24 mouse cellular contexts compared by ENCODE assay signal in the genomic region with DNA sequence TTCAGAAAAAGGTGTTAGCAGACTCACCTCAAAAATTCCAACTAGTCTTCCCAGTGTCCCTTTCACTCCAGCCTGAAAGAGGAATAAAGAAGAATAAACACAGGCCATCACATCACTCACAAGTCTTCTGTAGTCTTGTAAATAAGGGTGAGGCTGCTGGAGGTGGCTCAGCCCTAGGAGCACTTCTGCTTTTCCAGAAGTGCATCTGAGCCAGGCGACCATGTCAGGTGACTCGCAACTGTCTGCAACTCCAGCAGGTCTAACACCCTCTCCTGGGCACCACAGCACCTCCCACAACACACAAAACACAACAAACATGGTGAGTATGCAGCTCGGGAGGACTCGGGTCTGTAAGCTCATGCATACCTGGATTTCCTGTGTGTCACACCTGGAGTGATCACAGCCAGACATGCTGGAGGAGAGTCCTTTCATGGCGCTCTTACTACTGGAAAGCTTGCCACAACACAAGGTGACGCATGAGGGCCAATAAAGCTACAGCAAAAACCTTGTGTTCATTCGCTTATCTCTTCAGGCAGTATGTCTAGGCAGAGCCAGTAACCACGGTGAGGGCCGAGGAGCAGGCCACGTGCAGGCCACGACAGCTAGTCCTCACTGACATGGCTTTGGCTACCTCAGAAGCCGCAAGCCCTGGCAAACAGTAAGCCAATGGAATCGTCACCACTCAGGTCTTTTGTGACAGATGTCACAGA. TPM values are rescaled to one million over a fixed set of nuclear protein-coding genes. Genes with fewer than 3 reads are reported as not detected.
DNase-seq lines count a peak whose midpoint lies in the region; ATAC-seq lines count a peak whose summit lies in the region.
"Had no signal": no experiment of that assay in that cellular context is flagged by ENCODE, and none has a peak within 500 bp of the region (broad histone marks: within the 10 kb centered on the region; RNA-seq: fewer than 3 reads in every experiment).

No protein-coding gene starts in this region.

- H3K27ac ChIP-seq in hindbrain, embryonic 13.5 days, result no peak overlapping the region
- no peak overlapping the region for H3K27ac ChIP-seq in hindbrain, embryonic 14.5 days
- H3K27ac ChIP-seq: embryonic facial prominence, embryonic 10.5 days; forebrain, embryonic 15.5 days had no signal

- no peak for DNase-seq in hindbrain, embryonic 14.5 days (ENCODE audit: low spot score)
- DNase-seq in liver, result peak; percentile 60
- no peak for DNase-seq in thymus, postnatal 25 days
- DNase-seq in kidney, adult 8-10 months, result no peak
- no peak for DNase-seq in heart, postnatal 4 days
- no peak for DNase-seq in left cerebral cortex, postnatal 4 days
- DNase-seq: adrenal gland, adult 2 months; cerebellum, adult 11 months; cerebellum, postnatal 36 days; heart, adult 18-20 months; kidney, adult 2 months; kidney, postnatal 25 days; midbrain, embryonic 14.5 days had no signal

- no peaks in the 10 kb centered on the region for H3K27me3 ChIP-seq in hindbrain, embryonic 13.5 days
- H3K27me3 ChIP-seq in hindbrain, embryonic 14.5 days (ENCODE audit: control insufficient read depth, insufficient read depth, low read length), result no peaks in the 10 kb centered on the region
- H3K27me3 ChIP-seq: forebrain, embryonic 15.5 days had no signal

- ATAC-seq in hindbrain, embryonic 13.5 days (ENCODE audit: low FRiP score), result no peak
- ATAC-seq in hindbrain, embryonic 14.5 days (ENCODE audit: low FRiP score), result no peak
- ATAC-seq in megakaryocyte, adult 5-6 weeks (ENCODE audit: poor library complexity, severe bottlenecking), result peak; percentile 64
- ATAC-seq: forebrain, embryonic 15.5 days had no signal

- H3K4me3 ChIP-seq in hindbrain, embryonic 13.5 days, result no peak overlapping the region
- H3K4me3 ChIP-seq in hindbrain, embryonic 14.5 days (replicated peaks; ENCODE audit: low read length), result no peak overlapping the region
- H3K4me3 ChIP-seq: embryonic facial prominence, embryonic 10.5 days; erythroblast, embryonic 14.5 days; forebrain, embryonic 15.5 days had no signal

- peaks cover 9% of the 10 kb centered on the region; the same call in 1 of the 2 replicates for H3K4me1 ChIP-seq in hindbrain, embryonic 13.5 days (replicated peaks)
- H3K4me1 ChIP-seq in hindbrain, embryonic 14.5 days (replicated peaks; ENCODE audit: control insufficient read depth, insufficient read depth, low read length), result no peaks in the 10 kb centered on the region

- 91% methylated on average over 13 of the region's 13 CpGs for WGBS in hindbrain, embryonic 13.5 days
- 92% methylated on average over 13 of the region's 13 CpGs for WGBS in hindbrain, embryonic 14.5 days

- H3K9ac ChIP-seq in hindbrain, embryonic 13.5 days, result 0 out of 2 replicates have a peak overlapping the region, but pooled peaks have one; percentile 19
- no peak overlapping the region for H3K9ac ChIP-seq in hindbrain, embryonic 14.5 days
- H3K9ac ChIP-seq: forebrain, embryonic 15.5 days had no signal

- intact Hi-C loops in left cerebral cortex, postnatal 4 days (cut with DNase I), result no loop called here

- H3K9me3 ChIP-seq in hindbrain, embryonic 13.5 days, result no peaks in the 10 kb centered on the region
- no peaks in the 10 kb centered on the region for H3K9me3 ChIP-seq in hindbrain, embryonic 14.5 days (ENCODE audit: control insufficient read depth, low read length)
- H3K9me3 ChIP-seq: embryonic facial prominence, embryonic 10.5 days; forebrain, embryonic 15.5 days had no signal

- H3K4me2 ChIP-seq in hindbrain, embryonic 13.5 days, result no peak overlapping the region
- H3K4me2 ChIP-seq in hindbrain, embryonic 14.5 days (replicated peaks), result no peak overlapping the region
- H3K4me2 ChIP-seq: forebrain, embryonic 15.5 days had no signal

- H3K36me3 ChIP-seq in hindbrain, embryonic 13.5 days, result peaks cover 89% of the 10 kb centered on the region
- peaks cover 77% of the 10 kb centered on the region for H3K36me3 ChIP-seq in hindbrain, embryonic 14.5 days (replicated peaks; ENCODE audit: control insufficient read depth, insufficient read depth)

RNA-seq across cellular contexts. Expression of a gene that starts 17.8 kb away (rescaled TPM):
- 43.5 and 44.8 TPM in 2 replicates for polyA plus RNA-seq in hindbrain, embryonic 13.5 days (2015; fragmentation: Nextera tagmentation; extraction: Ambion mirVana)
- polyA plus RNA-seq in hindbrain, embryonic 14.5 days (2014; fragmentation: Nextera tagmentation; extraction: Ambion mirVana), result 68.0 and 76.5 TPM in 2 replicates
- 58.0 and 63.8 TPM in 2 replicates for total RNA-seq in megakaryocyte, adult 5-6 weeks (2015)
- total RNA-seq in megakaryocyte, adult 5-6 weeks (2017), result 55.4 and 62.9 TPM in 2 replicates
- 1 to 10 TPM; 8.7 to 8.8 TPM for total RNA-seq in heart, postnatal 4 days (2021)
- total RNA-seq in left cerebral cortex, postnatal 4 days (2021), result 10 to 100 TPM; 61.2 to 61.6 TPM

RNA-seq across cellular contexts. Expression of a gene that starts 27.0 kb away (rescaled TPM):
- polyA plus RNA-seq in hindbrain, embryonic 13.5 days (2015; fragmentation: Nextera tagmentation; extraction: Ambion mirVana), result 113 and 126 TPM in 2 replicates
- polyA plus RNA-seq in hindbrain, embryonic 14.5 days (2014; fragmentation: Nextera tagmentation; extraction: Ambion mirVana), result 136 and 148 TPM in 2 replicates
- total RNA-seq in megakaryocyte, adult 5-6 weeks (2015), result 159 and 170 TPM in 2 replicates
- 89.8 and 99.6 TPM in 2 replicates for total RNA-seq in megakaryocyte, adult 5-6 weeks (2017)
- 10 to 100 TPM; 54.8 to 59.1 TPM for total RNA-seq in heart, postnatal 4 days (2021)
- 10 to 100 TPM; 43.6 to 45.5 TPM for total RNA-seq in left cerebral cortex, postnatal 4 days (2021)

RNA-seq across cellular contexts. Expression of a gene that starts 40.0 kb away (rescaled TPM):
- 225 and 235 TPM in 2 replicates for polyA plus RNA-seq in hindbrain, embryonic 13.5 days (2015; fragmentation: Nextera tagmentation; extraction: Ambion mirVana)
- polyA plus RNA-seq in hindbrain, embryonic 14.5 days (2014; fragmentation: Nextera tagmentation; extraction: Ambion mirVana), result 107 and 115 TPM in 2 replicates
- total RNA-seq in megakaryocyte, adult 5-6 weeks (2015), result 32.3 and 32.9 TPM in 2 replicates
- 91.6 and 93.8 TPM in 2 replicates for total RNA-seq in megakaryocyte, adult 5-6 weeks (2017)
- total RNA-seq in heart, postnatal 4 days (2021), result 100 to 1,000 TPM; 340 to 371 TPM
- total RNA-seq in left cerebral cortex, postnatal 4 days (2021), result 100 to 1,000 TPM; 506 to 527 TPM

RNA-seq across cellular contexts. Expression of a gene that starts 51.7 kb away (rescaled TPM):
- not detected in 2 replicates for polyA plus RNA-seq in hindbrain, embryonic 13.5 days (2015; fragmentation: Nextera tagmentation; extraction: Ambion mirVana)
- not detected in 2 replicates for polyA plus RNA-seq in hindbrain, embryonic 14.5 days (2014; fragmentation: Nextera tagmentation; extraction: Ambion mirVana)
- not detected in 2 replicates for total RNA-seq in megakaryocyte, adult 5-6 weeks (2015)
- total RNA-seq in megakaryocyte, adult 5-6 weeks (2017), result not detected in 2 replicates
- not detected for total RNA-seq in heart, postnatal 4 days (2021)
- total RNA-seq in left cerebral cortex, postnatal 4 days (2021), result not detected
- total RNA-seq: adrenal gland, adult 2 months; hematopoietic stem cell, adult 5-6 weeks; layer of hippocampus, postnatal 14 days; liver, adult 2 months had no signal
- polyA plus RNA-seq: adrenal gland, adult 2 months; embryonic facial prominence, embryonic 10.5 days; erythroblast, embryonic 14.5 days; forebrain, embryonic 15.5 days; heart, embryonic 14.5 days; kidney, adult 2 months; liver, adult 2 months; midbrain, embryonic 14.5 days; stomach, embryonic 14.5 days; thymus, postnatal 0 days had no signal

RNA-seq across cellular contexts. Expression of a gene that starts 53.1 kb away (rescaled TPM):
- polyA plus RNA-seq in hindbrain, embryonic 13.5 days (2015; fragmentation: Nextera tagmentation; extraction: Ambion mirVana), result 565 and 583 TPM in 2 replicates
- polyA plus RNA-seq in hindbrain, embryonic 14.5 days (2014; fragmentation: Nextera tagmentation; extraction: Ambion mirVana), result 489 and 624 TPM in 2 replicates
- 1,486 and 1,560 TPM in 2 replicates for total RNA-seq in megakaryocyte, adult 5-6 weeks (2015)
- 1,634 and 1,837 TPM in 2 replicates for total RNA-seq in megakaryocyte, adult 5-6 weeks (2017)
- total RNA-seq in heart, postnatal 4 days (2021), result 100 to 1,000 TPM; 857 to 917 TPM
- 100 to 1,000 TPM; 695 to 751 TPM for total RNA-seq in left cerebral cortex, postnatal 4 days (2021)

Comparison
In these comparisons a context has a peak if more than half of its experiments do, and no peak if none do; other contexts are left out.
1. RNA of a gene that starts 17.8 kb away (total RNA-seq): 55.4 to 63.8 TPM in megakaryocyte, adult 5-6 weeks and 61.2 to 61.6 TPM in left cerebral cortex, postnatal 4 days; 8.7 to 8.8 TPM in heart, postnatal 4 days; every median in the first group is over 4 times any median in the second.